Mouse (Mus musculus): ENCODE data around the gene Chn2. TPM values are rescaled to one million over a fixed set of nuclear protein-coding genes. Genes with fewer than 3 reads are reported as not detected.

Chn2 gene
- total and polyA plus RNA-seq, 2 experiments from 2014 or later: 33.3 to 49.4 TPM

GRCm38 (mm10) chr6:54041386-54042043 is 2.2 kb downstream of the Chn2 start:
- H3K4me3 ChIP-seq (ENCODE audit: low read depth, low read length): peak overlapping the region; percentile 73
- H3K36me3 ChIP-seq (ENCODE audit: insufficient read depth): no peaks in the 10 kb centered on the region
- TF ChIP-seq CTCF (IDR thresholded peaks at IDR 0.05; ENCODE audit: low read depth): peak; percentile 15; the same call in 1 of the 2 replicates
- H3K9ac ChIP-seq: peak overlapping the region; percentile 93; the same call in 1 of the 2 replicates
- 14% methylated on average over 13 of the region's 13 CpGs for WGBS
- peaks cover 8% of the 10 kb centered on the region for H3K4me1 ChIP-seq (ENCODE audit: insufficient read depth)
- no peak for ATAC-seq
- H3K4me2 ChIP-seq (ENCODE audit: low read depth): peak overlapping the region; percentile 70
- DNase-seq: peak; percentile 46
- H3K27ac ChIP-seq (ENCODE audit: low read depth, low read length): peak overlapping the region; percentile 51; the same call in 1 of the 2 replicates
- no peaks in the 10 kb centered on the region for H3K27me3 ChIP-seq (ENCODE audit: insufficient read depth, low read length)
- no peaks in the 10 kb centered on the region for H3K9me3 ChIP-seq (ENCODE audit: low read length)

GRCm38 (mm10) chr6:54042142-54042541 is 2.8 kb downstream of the Chn2 start:
- peak overlapping the region; percentile 70 for H3K4me2 ChIP-seq (ENCODE audit: low read depth)
- no peaks in the 10 kb centered on the region for H3K27me3 ChIP-seq (ENCODE audit: insufficient read depth, low read length)
- DNase-seq (no peak), ATAC-seq (no peak)
- no peaks in the 10 kb centered on the region for H3K36me3 ChIP-seq (ENCODE audit: insufficient read depth)
- H3K9me3 ChIP-seq (ENCODE audit: low read length): no peaks in the 10 kb centered on the region
- H3K4me3 ChIP-seq (ENCODE audit: low read depth, low read length): peak overlapping the region; percentile 73; the same call in 1 of the 2 replicates
- WGBS: 61% methylated on average over 1 of the region's 1 CpGs
- peaks cover 8% of the 10 kb centered on the region for H3K4me1 ChIP-seq (ENCODE audit: insufficient read depth)
- TF ChIP-seq CTCF (IDR thresholded peaks at IDR 0.05; ENCODE audit: low read depth): no peak
- H3K9ac ChIP-seq: peak overlapping the region; percentile 93; the same call in 1 of the 2 replicates
- H3K27ac ChIP-seq (ENCODE audit: low read depth, low read length): 0 out of 2 replicates have a peak overlapping the region, but pooled peaks have one; percentile 51

DNA sequence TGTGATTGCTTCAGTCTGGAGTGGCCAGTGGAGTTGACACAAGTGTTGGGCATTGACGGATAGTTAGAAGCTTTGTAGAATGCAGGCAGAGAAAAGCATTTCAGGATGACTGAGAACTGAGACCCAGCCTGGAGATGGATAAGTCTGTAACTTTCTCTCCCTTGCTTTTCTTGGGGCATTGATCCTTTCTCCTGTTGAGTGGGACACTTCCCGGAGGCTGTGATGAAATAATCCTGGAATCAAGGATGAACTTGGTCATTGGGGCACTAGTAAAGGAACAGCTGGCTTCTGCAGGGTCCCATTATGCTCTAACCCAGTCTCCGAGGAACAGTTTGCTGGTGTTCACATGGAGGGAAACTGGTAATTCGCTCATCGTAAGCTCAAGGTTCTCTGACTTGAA is 4.2 kb downstream of the Chn2 start:
- Histone ChIP-seq H3K36me3 (ENCODE audit: insufficient read depth) (no peaks in the 10 kb centered on the region), H3K4me2 (ENCODE audit: low read depth) (no peak overlapping the region), H3K9me3 (ENCODE audit: low read length) (no peaks in the 10 kb centered on the region), H3K9ac (no peak overlapping the region), H3K27ac (ENCODE audit: low read depth, low read length) (no peak overlapping the region), H3K27me3 (ENCODE audit: insufficient read depth, low read length) (no peaks in the 10 kb centered on the region), H3K4me3 (ENCODE audit: low read depth, low read length) (no peak overlapping the region), H3K4me1 (ENCODE audit: insufficient read depth) (peaks cover 3% of the 10 kb centered on the region; the same call in 1 of the 2 replicates)
- WGBS: 86% methylated on average over 5 of the region's 5 CpGs
- TF ChIP-seq CTCF (IDR thresholded peaks at IDR 0.05; ENCODE audit: low read depth): no peak
- no peak for ATAC-seq
- DNase-seq: no peak

- 65% methylated on average over 8 of the region's 8 CpGs for WGBS
- Histone ChIP-seq H3K27me3 (ENCODE audit: insufficient read depth, low read length) (no peaks in the 10 kb centered on the region), H3K4me2 (ENCODE audit: low read depth) (no peak overlapping the region), H3K9me3 (ENCODE audit: low read length) (no peaks in the 10 kb centered on the region), H3K4me3 (ENCODE audit: low read depth, low read length) (no peak overlapping the region), H3K9ac (no peak overlapping the region), H3K27ac (ENCODE audit: low read depth, low read length) (no peak overlapping the region), H3K36me3 (ENCODE audit: insufficient read depth) (no peaks in the 10 kb centered on the region), H3K4me1 (ENCODE audit: insufficient read depth) (no peaks in the 10 kb centered on the region)
- no peak for TF ChIP-seq CTCF (IDR thresholded peaks at IDR 0.05; ENCODE audit: low read depth)
- ATAC-seq (no peak), DNase-seq (no peak)
Measured at GRCm38 (mm10) chr6:54045748-54046721, 6.7 kb downstream of the Chn2 start.

GRCm38 (mm10) chr6:54046884-54047747 is 7.8 kb downstream of the Chn2 start:
- H3K9me3 ChIP-seq (ENCODE audit: low read length): no peaks in the 10 kb centered on the region
- no peak overlapping the region for H3K4me2 ChIP-seq (ENCODE audit: low read depth)
- no peak for TF ChIP-seq CTCF (IDR thresholded peaks at IDR 0.05; ENCODE audit: low read depth)
- WGBS: 85% methylated on average over 11 of the region's 11 CpGs
- H3K27ac ChIP-seq (ENCODE audit: low read depth, low read length): no peak overlapping the region
- H3K9ac ChIP-seq: no peak overlapping the region
- ATAC-seq (no peak), DNase-seq (no peak)
- no peaks in the 10 kb centered on the region for H3K36me3 ChIP-seq (ENCODE audit: insufficient read depth)
- H3K4me3 ChIP-seq (ENCODE audit: low read depth, low read length): no peak overlapping the region
- no peaks in the 10 kb centered on the region; the same call in 1 of the 2 replicates for H3K4me1 ChIP-seq (ENCODE audit: insufficient read depth)
- no peaks in the 10 kb centered on the region for H3K27me3 ChIP-seq (ENCODE audit: insufficient read depth, low read length)

GRCm38 (mm10) chr6:54048768-54049167 is 9.4 kb downstream of the Chn2 start:
- Histone ChIP-seq H3K9ac (no peak overlapping the region), H3K9me3 (ENCODE audit: low read length) (no peaks in the 10 kb centered on the region), H3K36me3 (ENCODE audit: insufficient read depth) (no peaks in the 10 kb centered on the region), H3K27me3 (ENCODE audit: insufficient read depth, low read length) (no peaks in the 10 kb centered on the region), H3K4me3 (ENCODE audit: low read depth, low read length) (no peak overlapping the region), H3K27ac (ENCODE audit: low read depth, low read length) (no peak overlapping the region), H3K4me2 (ENCODE audit: low read depth) (no peak overlapping the region), H3K4me1 (ENCODE audit: insufficient read depth) (peaks cover 9% of the 10 kb centered on the region; the same call in 1 of the 2 replicates)
- TF ChIP-seq CTCF (IDR thresholded peaks at IDR 0.05; ENCODE audit: low read depth): no peak
- WGBS: 97% methylated on average over 6 of the region's 6 CpGs
- DNase-seq: no peak
- no peak for ATAC-seq

All from forebrain, postnatal 0 days (tissue).